Mouse (Mus musculus): ENCODE measurements around the gene Ptprk. TPM values are rescaled to one million over a fixed set of nuclear protein-coding genes. Genes with fewer than 3 reads are reported as not detected.

Ptprk gene
- polyA plus RNA-seq, 1 experiment = 6.0 TPM

DNA sequence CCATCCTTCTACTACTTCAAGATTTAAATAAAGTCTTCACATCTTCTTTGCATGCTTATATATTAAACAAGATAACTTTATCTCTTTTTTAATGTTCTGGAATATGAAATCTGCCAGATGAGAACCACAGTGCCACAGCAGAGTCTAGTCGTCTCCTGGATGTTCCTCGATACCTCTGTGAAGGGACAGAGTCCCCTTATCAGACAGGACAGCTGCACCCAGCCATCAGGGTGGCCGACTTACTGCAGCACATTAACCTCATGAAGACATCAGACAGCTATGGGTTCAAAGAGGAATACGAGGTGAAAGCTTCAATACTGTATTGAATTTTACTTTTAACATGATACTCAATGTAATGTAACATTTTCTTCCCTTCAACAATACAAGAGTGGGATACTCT lies 491.8 kb downstream of the Ptprk start:
- Histone ChIP-seq H3K27me3 (ENCODE audit: control insufficient read depth, insufficient read depth, low read length) (no peaks in the 10 kb centered on the region), H3K4me1 (replicated peaks; ENCODE audit: control insufficient read depth, insufficient read depth, low read length) (peaks cover 12% of the 10 kb centered on the region), H3K27ac (ENCODE audit: control insufficient read depth, insufficient read depth, low read length) (peak overlapping the region; percentile 94), H3K36me3 (ENCODE audit: control insufficient read depth, insufficient read depth, low read length) (no peaks in the 10 kb centered on the region), H3K4me3 (ENCODE audit: control insufficient read depth, insufficient read depth, low read length) (no peak overlapping the region)
- WGBS = 28% methylated on average over 4 of the region's 4 CpGs
- no peak for TF ChIP-seq CTCF (IDR thresholded peaks at IDR 0.05; ENCODE audit: borderline replicate concordance, control insufficient read depth, extremely low read depth, insufficient read depth, low read length, poor library complexity)
- peak; percentile 16 for DNase-seq

DNA sequence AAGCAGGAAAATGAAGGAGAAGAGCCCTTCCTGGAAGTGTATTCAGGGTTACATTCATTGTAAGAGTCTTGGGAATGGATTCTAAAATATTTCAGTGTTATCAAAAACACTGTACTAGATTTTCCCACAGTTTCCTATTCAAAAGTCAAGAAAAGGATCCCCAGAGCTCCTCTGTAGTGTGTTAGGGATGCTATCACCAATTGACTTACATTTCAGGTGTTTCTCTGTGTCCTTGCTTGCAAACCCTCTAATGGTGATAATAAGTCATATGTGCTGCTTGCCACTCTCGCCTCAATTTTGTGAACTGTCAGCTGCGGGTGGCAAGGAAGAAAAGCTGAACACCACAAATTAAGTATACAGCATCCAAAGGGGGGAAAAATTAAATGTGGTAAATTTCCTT lies 492.2 kb downstream of the Ptprk start:
- TF ChIP-seq POLR2A (IDR thresholded peaks at IDR 0.05; ENCODE audit: control insufficient read depth, extremely low read depth, insufficient read depth, low read length, poor library complexity) (no peak), CTCF (IDR thresholded peaks at IDR 0.05; ENCODE audit: borderline replicate concordance, control insufficient read depth, extremely low read depth, insufficient read depth, low read length, poor library complexity) (no peak)
- no peaks in the 10 kb centered on the region for H3K27me3 ChIP-seq (ENCODE audit: control insufficient read depth, insufficient read depth, low read length)
- H3K4me3 ChIP-seq (ENCODE audit: control insufficient read depth, insufficient read depth, low read length) = no peak overlapping the region
- no peaks in the 10 kb centered on the region for H3K36me3 ChIP-seq (ENCODE audit: control insufficient read depth, insufficient read depth, low read length)
- peaks cover 12% of the 10 kb centered on the region for H3K4me1 ChIP-seq (replicated peaks; ENCODE audit: control insufficient read depth, insufficient read depth, low read length)
- WGBS = 15% methylated on average over 2 of the region's 2 CpGs
- DNase-seq = no peak
- peak overlapping the region; percentile 62; the same call in 1 of the 2 replicates for H3K27ac ChIP-seq (ENCODE audit: control insufficient read depth, insufficient read depth, low read length)

DNA sequence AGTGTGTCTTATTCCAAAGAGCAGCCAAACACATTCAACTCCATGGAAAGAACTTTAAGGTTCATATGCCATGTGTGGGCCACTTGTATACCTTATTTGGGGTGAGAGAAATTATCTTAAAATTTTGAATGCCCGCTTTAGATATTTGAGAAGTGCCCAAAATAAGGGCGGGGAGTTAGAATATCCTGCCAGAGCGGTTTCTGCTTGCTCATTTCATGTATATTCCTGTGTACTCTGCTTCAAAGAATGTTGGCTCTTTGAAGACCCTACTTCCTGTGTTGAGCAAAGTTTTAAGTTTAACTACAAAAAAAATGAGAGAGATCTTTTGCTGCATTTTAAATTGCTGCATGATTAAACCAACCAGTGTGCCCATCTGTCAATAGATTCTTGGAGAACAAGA lies 492.8 kb downstream of the Ptprk start:
- no peaks in the 10 kb centered on the region for H3K36me3 ChIP-seq (ENCODE audit: control insufficient read depth, insufficient read depth, low read length)
- no peak overlapping the region for H3K4me3 ChIP-seq (ENCODE audit: control insufficient read depth, insufficient read depth, low read length)
- WGBS = 6% methylated on average over 3 of the region's 3 CpGs
- no peak for TF ChIP-seq POLR2A (IDR thresholded peaks at IDR 0.05; ENCODE audit: control insufficient read depth, extremely low read depth, insufficient read depth, low read length, poor library complexity)
- no peak for TF ChIP-seq CTCF (IDR thresholded peaks at IDR 0.05; ENCODE audit: borderline replicate concordance, control insufficient read depth, extremely low read depth, insufficient read depth, low read length, poor library complexity)
- H3K4me1 ChIP-seq (replicated peaks; ENCODE audit: control insufficient read depth, insufficient read depth, low read length) = peaks cover 12% of the 10 kb centered on the region
- H3K27me3 ChIP-seq (ENCODE audit: control insufficient read depth, insufficient read depth, low read length) = no peaks in the 10 kb centered on the region
- peak overlapping the region; percentile 99; the same call in 1 of the 2 replicates for H3K27ac ChIP-seq (ENCODE audit: control insufficient read depth, insufficient read depth, low read length)
- DNase-seq = peak; percentile 44

DNA sequence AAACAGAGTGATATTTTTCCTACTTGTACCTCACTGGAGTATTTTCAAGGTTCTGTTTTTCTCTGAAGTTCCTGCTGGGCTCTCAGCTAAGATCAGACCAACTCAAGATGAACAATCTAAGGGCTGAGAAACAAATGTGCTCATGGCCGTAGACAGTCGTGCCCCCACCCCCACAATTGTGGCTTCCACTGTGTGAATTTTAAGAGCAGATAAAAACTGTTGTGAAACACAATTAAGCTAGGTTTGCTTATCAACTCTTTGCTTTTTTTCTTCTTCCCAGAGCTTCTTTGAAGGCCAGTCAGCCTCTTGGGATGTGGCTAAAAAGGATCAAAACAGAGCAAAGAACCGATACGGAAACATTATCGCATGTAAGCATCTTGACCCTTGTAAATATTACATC lies 493.4 kb downstream of the Ptprk start:
- H3K27ac ChIP-seq (ENCODE audit: control insufficient read depth, insufficient read depth, low read length) = peak overlapping the region; percentile 99
- peaks cover 12% of the 10 kb centered on the region for H3K4me1 ChIP-seq (replicated peaks; ENCODE audit: control insufficient read depth, insufficient read depth, low read length)
- H3K4me3 ChIP-seq (ENCODE audit: control insufficient read depth, insufficient read depth, low read length) = no peak overlapping the region
- H3K27me3 ChIP-seq (ENCODE audit: control insufficient read depth, insufficient read depth, low read length) = no peaks in the 10 kb centered on the region
- TF ChIP-seq POLR2A (IDR thresholded peaks at IDR 0.05; ENCODE audit: control insufficient read depth, extremely low read depth, insufficient read depth, low read length, poor library complexity) (no peak), CTCF (IDR thresholded peaks at IDR 0.05; ENCODE audit: borderline replicate concordance, control insufficient read depth, extremely low read depth, insufficient read depth, low read length, poor library complexity) (no peak)
- DNase-seq = peak; percentile 61
- WGBS = 10% methylated on average over 5 of the region's 5 CpGs
- H3K36me3 ChIP-seq (ENCODE audit: control insufficient read depth, insufficient read depth, low read length) = no peaks in the 10 kb centered on the region

DNA sequence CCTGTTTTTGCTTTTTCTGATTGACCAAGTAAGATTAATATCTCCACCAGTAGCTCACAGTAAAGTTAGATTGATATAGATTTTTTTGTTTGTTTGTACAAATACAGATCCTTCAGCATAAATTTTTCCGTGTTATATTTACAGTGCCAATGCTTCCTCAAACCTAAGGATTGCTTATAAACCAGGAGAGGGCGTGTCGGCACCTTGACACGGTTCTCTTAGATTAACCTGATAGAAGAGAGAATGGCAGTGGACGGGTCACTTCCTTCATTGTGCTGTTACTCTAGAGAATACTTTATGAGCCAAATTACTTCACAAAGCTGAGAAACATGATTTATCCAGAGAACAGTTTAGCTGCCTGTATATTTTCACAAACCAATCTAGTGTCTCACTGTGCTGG lies 505.0 kb downstream of the Ptprk start:
- Histone ChIP-seq H3K27me3 (ENCODE audit: control insufficient read depth, insufficient read depth, low read length) (no peaks in the 10 kb centered on the region), H3K4me3 (ENCODE audit: control insufficient read depth, insufficient read depth, low read length) (no peak overlapping the region), H3K27ac (ENCODE audit: control insufficient read depth, insufficient read depth, low read length) (no peak overlapping the region), H3K4me1 (replicated peaks; ENCODE audit: control insufficient read depth, insufficient read depth, low read length) (peaks cover 2% of the 10 kb centered on the region; the same call in 1 of the 2 replicates), H3K36me3 (ENCODE audit: control insufficient read depth, insufficient read depth, low read length) (no peaks in the 10 kb centered on the region)
- DNase-seq = no peak
- WGBS = 83% methylated on average over 5 of the region's 5 CpGs
- TF ChIP-seq POLR2A (IDR thresholded peaks at IDR 0.05; ENCODE audit: control insufficient read depth, extremely low read depth, insufficient read depth, low read length, poor library complexity) = no peak
- TF ChIP-seq CTCF (IDR thresholded peaks at IDR 0.05; ENCODE audit: borderline replicate concordance, control insufficient read depth, extremely low read depth, insufficient read depth, low read length, poor library complexity) = no peak

DNA sequence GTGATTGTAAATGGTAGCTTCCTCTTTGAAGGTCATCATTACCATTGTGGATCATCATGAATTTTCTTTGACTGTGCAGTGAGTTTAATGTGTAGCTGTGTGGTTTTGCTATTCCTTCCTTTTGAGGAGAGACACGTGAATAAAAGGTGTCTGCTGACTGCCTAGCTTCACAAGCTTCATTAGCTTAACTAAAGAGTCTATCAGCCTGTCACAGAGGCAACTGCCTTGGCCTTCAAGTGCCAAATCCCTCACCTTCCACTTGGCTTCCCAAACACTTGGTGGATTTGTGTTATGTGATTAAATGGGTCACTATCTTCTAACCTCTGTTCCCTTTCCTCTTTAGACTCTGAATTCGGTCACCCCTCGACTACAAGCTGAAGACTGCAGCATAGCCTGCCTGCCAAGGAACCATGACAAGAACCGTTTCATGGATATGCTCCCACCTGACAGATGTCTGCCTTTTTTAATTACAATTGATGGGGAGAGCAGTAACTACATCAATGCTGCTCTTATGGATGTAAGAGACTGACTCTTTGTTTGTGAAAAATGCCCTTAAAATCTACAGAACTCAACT lies 512.0 kb downstream of the Ptprk start:
- 65% methylated on average over 4 of the region's 4 CpGs for WGBS
- H3K4me1 ChIP-seq (replicated peaks; ENCODE audit: control insufficient read depth, insufficient read depth, low read length) = peaks cover 6% of the 10 kb centered on the region
- no peak overlapping the region for H3K4me3 ChIP-seq (ENCODE audit: control insufficient read depth, insufficient read depth, low read length)
- no peak overlapping the region for H3K27ac ChIP-seq (ENCODE audit: control insufficient read depth, insufficient read depth, low read length)
- H3K27me3 ChIP-seq (ENCODE audit: control insufficient read depth, insufficient read depth, low read length) = no peaks in the 10 kb centered on the region
- no peak for DNase-seq
- TF ChIP-seq CTCF (IDR thresholded peaks at IDR 0.05; ENCODE audit: borderline replicate concordance, control insufficient read depth, extremely low read depth, insufficient read depth, low read length, poor library complexity) = no peak
- TF ChIP-seq POLR2A (IDR thresholded peaks at IDR 0.05; ENCODE audit: control insufficient read depth, extremely low read depth, insufficient read depth, low read length, poor library complexity) = no peak
- H3K36me3 ChIP-seq (ENCODE audit: control insufficient read depth, insufficient read depth, low read length) = no peaks in the 10 kb centered on the region

DNA sequence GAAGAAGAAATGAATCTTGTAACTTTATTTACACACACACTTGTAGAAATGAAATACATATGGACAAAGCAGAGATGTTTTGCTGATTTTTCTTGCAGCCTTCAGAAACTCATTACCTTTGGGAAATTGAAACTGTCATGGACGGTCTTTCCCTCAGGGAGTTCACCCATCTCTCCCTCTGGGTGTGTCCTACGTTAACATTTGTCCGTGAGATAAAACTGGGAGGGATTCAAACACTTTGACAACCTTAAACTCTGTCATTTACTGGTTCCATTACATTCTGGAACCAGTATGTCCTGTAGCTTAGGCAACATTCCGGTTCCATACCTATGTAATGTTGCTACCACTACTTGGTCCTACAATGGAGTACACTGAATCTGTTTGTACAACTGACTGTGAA lies 513.8 kb downstream of the Ptprk start:
- no peaks in the 10 kb centered on the region for H3K36me3 ChIP-seq (ENCODE audit: control insufficient read depth, insufficient read depth, low read length)
- no peaks in the 10 kb centered on the region for H3K27me3 ChIP-seq (ENCODE audit: control insufficient read depth, insufficient read depth, low read length)
- DNase-seq = no peak
- H3K4me1 ChIP-seq (replicated peaks; ENCODE audit: control insufficient read depth, insufficient read depth, low read length) = peaks cover 16% of the 10 kb centered on the region
- H3K4me3 ChIP-seq (ENCODE audit: control insufficient read depth, insufficient read depth, low read length) = no peak overlapping the region
- H3K27ac ChIP-seq (ENCODE audit: control insufficient read depth, insufficient read depth, low read length) = no peak overlapping the region
- WGBS = 93% methylated on average over 4 of the region's 4 CpGs
- no peak for TF ChIP-seq CTCF (IDR thresholded peaks at IDR 0.05; ENCODE audit: borderline replicate concordance, control insufficient read depth, extremely low read depth, insufficient read depth, low read length, poor library complexity)
- no peak for TF ChIP-seq POLR2A (IDR thresholded peaks at IDR 0.05; ENCODE audit: control insufficient read depth, extremely low read depth, insufficient read depth, low read length, poor library complexity)
